Mouse (Mus musculus) erythroblast, embryonic 14.5 days (primary cell): Measurements from ENCODE around the gene Rnf185.

Experiments used
- GATA1 ChIP-seq: IDR thresholded peaks from 2 replicates; pipeline ENCODE4 v1.6.1; 2012; ENCODE audit warnings: low read length, inconsistent platforms, mixed read lengths
- TAL1 ChIP-seq: IDR thresholded peaks from 3 replicates; pipeline ENCODE4 v1.6.1; 2012; ENCODE audit warnings: low read length, inconsistent platforms, mixed read lengths

- TF ChIP-seq GATA1 (no peak), TAL1 (no peak)
These were observed 31.9 kb upstream of the Rnf185 start for GRCm38 (mm10) chr11:3483980-3484642.
